In genomic region chr4:45038879-45039278, GRCm38 (mm10) we compare ENCODE assay signal across 7 mouse cellular contexts. TPM values are rescaled to one million over a fixed set of nuclear protein-coding genes. Genes with fewer than 3 reads are reported as not detected.
DNase-seq lines count a peak whose midpoint lies in the region; ATAC-seq and TF ChIP-seq lines count a peak whose summit lies in the region.
"Not testable (repeated sequence)": the region's sequence is repeated elsewhere in the genome, so short reads cannot be mapped to it uniquely, and the experiment has no call there.

No protein-coding gene starts in this region.

- not testable (repeated sequence) for H3K9ac ChIP-seq in MEL (ENCODE audit: control insufficient read depth, low read depth, low read length, poor library complexity, severe bottlenecking); kidney, postnatal 0 days (ENCODE audit: low read depth, low read length); liver, adult 2 months (ENCODE audit: low read depth, low read length)

- H3K36me3 ChIP-seq in MEL (ENCODE audit: control insufficient read depth in 1 of 2, insufficient read depth in 2 of 2, low read length in 2 of 2); kidney, postnatal 0 days (ENCODE audit: insufficient read depth, low read length); liver, adult 2 months (ENCODE audit: control insufficient read depth, insufficient read depth, low read length): not testable (repeated sequence)
- H3K36me3 ChIP-seq in heart, embryonic 10.5 days, result peaks cover 60% of the 10 kb centered on the region

- H3K4me3 ChIP-seq in MEL (ENCODE audit: control insufficient read depth in 1 of 2, insufficient read depth in 1 of 2, low read depth in 2 of 2, low read length in 2 of 2); heart, embryonic 10.5 days; kidney, postnatal 0 days (replicated peaks; ENCODE audit: low read depth, low read length); liver, adult 2 months (ENCODE audit: insufficient read depth, low read depth, low read length): not testable (repeated sequence)

- not testable (repeated sequence) for TF ChIP-seq RAD21 in MEL (IDR thresholded peaks at IDR 0.05; ENCODE audit: low read depth, low read length)

- WGBS in heart, embryonic 10.5 days, result 45% methylated on average over 8 of the region's 8 CpGs
- 61% methylated on average over 8 of the region's 8 CpGs for WGBS in kidney, postnatal 0 days
- 56% methylated on average over 8 of the region's 8 CpGs for WGBS in liver, adult 2 months

- not testable (repeated sequence) for H3K27ac ChIP-seq in MEL (ENCODE audit: control insufficient read depth, low read depth, low read length); kidney, postnatal 0 days; liver, adult 2 months (replicated peaks; ENCODE audit: insufficient read depth, low read depth, low read length)
- peak overlapping the region; percentile 82; the same call in 1 of the 2 replicates for H3K27ac ChIP-seq in heart, embryonic 10.5 days

- not testable (repeated sequence) for H3K4me2 ChIP-seq in kidney, postnatal 0 days (ENCODE audit: low read length)

- not testable (repeated sequence) for ATAC-seq in kidney, postnatal 0 days (replicated peaks; ENCODE audit: low FRiP score, low read depth)

- H3K4me1 ChIP-seq in MEL (ENCODE audit: control insufficient read depth in 1 of 2, insufficient read depth in 2 of 2, low read length in 2 of 2); kidney, postnatal 0 days (replicated peaks; ENCODE audit: insufficient read depth, low read length); liver, adult 2 months (ENCODE audit: control insufficient read depth, insufficient read depth, low read length): not testable (repeated sequence)
- peaks cover 17% of the 10 kb centered on the region; the same call in 1 of the 2 replicates for H3K4me1 ChIP-seq in heart, embryonic 10.5 days

- peak; percentile 47 for DNase-seq in MEL (ENCODE audit: low read depth, low spot score)
- peak; percentile 18 to 36 for DNase-seq in adrenal gland, postnatal 36 days
- not testable (repeated sequence) for DNase-seq in heart, embryonic 10.5 days (ENCODE audit: low spot score); kidney, postnatal 0 days (ENCODE audit: low spot score)
- DNase-seq in heart, postnatal 4 days, result peak; percentile 42
- DNase-seq in liver, adult 2 months (ENCODE audit: extremely low read depth, low read depth, low spot score), result peak; percentile 26
- peak; percentile 22 for DNase-seq in mesoderm, embryonic 11.5 days (ENCODE audit: low read depth, low spot score)

- TF ChIP-seq POLR2A in MEL (IDR thresholded peaks at IDR 0.05; ENCODE audit: control insufficient read depth in 1 of 2, insufficient read depth in 1 of 2, low read depth in 1 of 2, low read length in 2 of 2, poor library complexity in 1 of 2); liver, adult 2 months (IDR thresholded peaks at IDR 0.05; ENCODE audit: extremely low read depth, insufficient read depth, low read length): not testable (repeated sequence)

- not testable (repeated sequence) for TF ChIP-seq EP300 in MEL (IDR thresholded peaks at IDR 0.05; ENCODE audit: low read depth in 1 of 2, low read length in 2 of 2)

- H3K79me2 ChIP-seq in MEL (ENCODE audit: control insufficient read depth, insufficient read depth, low read length, poor library complexity); liver, adult 2 months (ENCODE audit: control insufficient read depth, insufficient read depth, low read length): not testable (repeated sequence)

- not testable (repeated sequence) for H3K27me3 ChIP-seq in MEL (ENCODE audit: control insufficient read depth in 1 of 2, insufficient read depth in 2 of 2, low read length in 2 of 2); heart, embryonic 10.5 days (ENCODE audit: insufficient read depth, poor library complexity, severe bottlenecking); kidney, postnatal 0 days (ENCODE audit: insufficient read depth, low read length); liver, adult 2 months (ENCODE audit: control insufficient read depth, insufficient read depth, low read length)

- peak in 2 of 3 experiments; percentile 24 to 46; a peak in 4 of 6 replicates for TF ChIP-seq CTCF in MEL (IDR thresholded peaks at IDR 0.05 in 2 of 3, conservative IDR thresholded peaks at IDR 0.05 in 1 of 3; ENCODE audit: control insufficient read depth in 1 of 3, insufficient read depth in 1 of 3, low read depth in 2 of 3, low read length in 3 of 3, poor library complexity in 1 of 3, severe bottlenecking in 1 of 3)
- peak; percentile 41 for TF ChIP-seq CTCF in kidney, postnatal 0 days (IDR thresholded peaks at IDR 0.05; ENCODE audit: low read depth)
- peak; percentile 11; the same call in 1 of the 2 replicates for TF ChIP-seq CTCF in liver, adult 2 months (IDR thresholded peaks at IDR 0.05; ENCODE audit: low read depth, low read length)

- H3K9me3 ChIP-seq in MEL (replicated peaks; ENCODE audit: insufficient read depth, low read length); heart, embryonic 10.5 days; kidney, postnatal 0 days (replicated peaks; ENCODE audit: low read length): not testable (repeated sequence)

TF ChIP-seq in MEL, 35 proteins besides CTCF, POLR2A, EP300 and RAD21:
- TF ChIP-seq SMC3 (IDR thresholded peaks at IDR 0.05; ENCODE audit: low read depth, low read length), result peak; percentile 29; the same call in 1 of the 2 replicates

RNA-seq across cellular contexts. Expression of gene Polr1e, which starts 20.5 kb away (rescaled TPM):
- total RNA-seq in MEL (2012; rRNA removed), result 35.4 and 40.8 TPM in 2 replicates
- 10 to 100 TPM in 1 of 2 experiments, not detected in 1; 51.5 TPM for polyA plus RNA-seq in MEL (2012; ENCODE audit: insufficient read depth in 1 of 2, insufficient read length in 2 of 2, low read depth in 1 of 2, low replicate concordance in 2 of 2, missing spikeins in 1 of 2)
- total RNA-seq in adrenal gland, postnatal 36 days (2021), result 10 to 100 TPM; 15.9 to 20.4 TPM
- 47.8 and 50.7 TPM in 2 replicates for polyA plus RNA-seq in heart, embryonic 10.5 days (2016; fragmentation: Nextera tagmentation; extraction: Ambion mirVana)
- 10 to 100 TPM; 41.6 to 45.0 TPM for total RNA-seq in heart, postnatal 4 days (2021)
- 33.2 and 33.4 TPM in 2 replicates for polyA plus RNA-seq in kidney, postnatal 0 days (2015; fragmentation: Nextera tagmentation; extraction: Ambion mirVana)
- 2.6 and 4.4 TPM in 2 replicates for total RNA-seq in liver, adult 2 months (2014; rRNA removed)
- 3.5 and 3.7 TPM in 2 replicates for polyA plus RNA-seq in liver, adult 2 months (2012; rRNA removed)

RNA-seq across cellular contexts. Expression of gene Zbtb5, which starts 26.7 kb away (rescaled TPM):
- 7.8 and 9.1 TPM in 2 replicates for total RNA-seq in MEL (2012; rRNA removed)
- 10 to 100 TPM in 1 of 2 experiments, not detected in 1; 10.2 TPM for polyA plus RNA-seq in MEL (2012; ENCODE audit: insufficient read depth in 1 of 2, insufficient read length in 2 of 2, low read depth in 1 of 2, low replicate concordance in 2 of 2, missing spikeins in 1 of 2)
- total RNA-seq in adrenal gland, postnatal 36 days (2021), result 10 to 100 TPM in 1 of 2 experiments, 1 to 10 TPM in 1; 9.1 to 13.1 TPM
- polyA plus RNA-seq in heart, embryonic 10.5 days (2016; fragmentation: Nextera tagmentation; extraction: Ambion mirVana), result 19.3 and 21.5 TPM in 2 replicates
- total RNA-seq in heart, postnatal 4 days (2021), result 10 to 100 TPM; 10.5 to 11.9 TPM
- 18.5 and 19.2 TPM in 2 replicates for polyA plus RNA-seq in kidney, postnatal 0 days (2015; fragmentation: Nextera tagmentation; extraction: Ambion mirVana)
- 6.9 and 7.1 TPM in 2 replicates for total RNA-seq in liver, adult 2 months (2014; rRNA removed)
- polyA plus RNA-seq in liver, adult 2 months (2012; rRNA removed), result 8.6 and 11.1 TPM in 2 replicates

RNA-seq across cellular contexts. Expression of gene Fbxo10, which starts 45.5 kb away (rescaled TPM):
- total RNA-seq in MEL (2012; rRNA removed), result 2.0 and 2.2 TPM in 2 replicates
- 1 to 10 TPM in 1 of 2 experiments, not detected in 1; 6.5 TPM for polyA plus RNA-seq in MEL (2012; ENCODE audit: insufficient read depth in 1 of 2, insufficient read length in 2 of 2, low read depth in 1 of 2, low replicate concordance in 2 of 2, missing spikeins in 1 of 2)
- total RNA-seq in adrenal gland, postnatal 36 days (2021), result 10 to 100 TPM in 1 of 2 experiments, 1 to 10 TPM in 1; 7.2 to 10.6 TPM
- 12.0 and 13.4 TPM in 2 replicates for polyA plus RNA-seq in heart, embryonic 10.5 days (2016; fragmentation: Nextera tagmentation; extraction: Ambion mirVana)
- 10 to 100 TPM; 21.3 to 23.1 TPM for total RNA-seq in heart, postnatal 4 days (2021)
- 10.7 and 10.9 TPM in 2 replicates for polyA plus RNA-seq in kidney, postnatal 0 days (2015; fragmentation: Nextera tagmentation; extraction: Ambion mirVana)
- 0.65 and 0.67 TPM in 2 replicates for total RNA-seq in liver, adult 2 months (2014; rRNA removed)
- 0.68 and 1.2 TPM in 2 replicates for polyA plus RNA-seq in liver, adult 2 months (2012; rRNA removed)

RNA-seq across cellular contexts. Expression of gene Grhpr, which starts 57.7 kb away (rescaled TPM):
- total RNA-seq in MEL (2012; rRNA removed), result 27.3 and 43.0 TPM in 2 replicates
- polyA plus RNA-seq in MEL (2012; ENCODE audit: insufficient read depth in 1 of 2, insufficient read length in 2 of 2, low read depth in 1 of 2, low replicate concordance in 2 of 2, missing spikeins in 1 of 2), result 10 to 100 TPM in 1 of 2 experiments, not detected in 1; 76.4 TPM
- 100 to 1,000 TPM; 176 to 181 TPM for total RNA-seq in adrenal gland, postnatal 36 days (2021)
- 105 and 108 TPM in 2 replicates for polyA plus RNA-seq in heart, embryonic 10.5 days (2016; fragmentation: Nextera tagmentation; extraction: Ambion mirVana)
- total RNA-seq in heart, postnatal 4 days (2021), result 10 to 100 TPM; 46.6 to 47.0 TPM
- 131 and 148 TPM in 2 replicates for polyA plus RNA-seq in kidney, postnatal 0 days (2015; fragmentation: Nextera tagmentation; extraction: Ambion mirVana)
- 108 and 118 TPM in 2 replicates for total RNA-seq in liver, adult 2 months (2014; rRNA removed)
- polyA plus RNA-seq in liver, adult 2 months (2012; rRNA removed), result 297 and 313 TPM in 2 replicates
